Mouse (Mus musculus) ES-Bruce4 (cell line): Measurements from ENCODE around the gene Cct6b.

Experiments
- CTCF ChIP-seq: IDR thresholded peaks from one replicate; pipeline ENCODE4 v1.8.1; 2011; ENCODE audit warnings: low read depth, low read length
- POLR2A ChIP-seq: IDR thresholded peaks from one replicate; pipeline ENCODE4 v1.8.1; 2011; ENCODE audit warnings: low read length; ENCODE audit not compliant: insufficient read depth

DNA sequence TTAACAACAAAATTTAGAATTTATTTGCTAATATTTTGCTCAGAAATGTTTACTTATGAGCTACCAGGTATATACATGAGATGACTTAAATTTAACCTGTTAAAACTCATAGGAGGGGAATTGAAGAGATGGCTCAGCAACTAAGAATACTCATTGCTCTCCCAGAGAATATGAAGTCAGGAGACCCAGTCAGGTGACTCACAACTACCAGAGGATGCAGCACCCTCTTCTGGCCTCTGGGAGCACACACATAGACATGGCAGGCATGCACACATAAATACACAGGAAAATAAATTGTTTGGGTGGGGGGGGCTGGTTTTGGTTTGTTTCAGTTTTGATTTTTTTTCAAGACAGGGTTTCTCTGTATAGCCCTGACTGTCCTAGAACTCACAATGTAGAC, 25.1 kb downstream of the Cct6b start:
- TF ChIP-seq CTCF: no peak
- TF ChIP-seq POLR2A: no peak
